Mouse (Mus musculus): ENCODE data around the gene Hoxa9.

DNA sequence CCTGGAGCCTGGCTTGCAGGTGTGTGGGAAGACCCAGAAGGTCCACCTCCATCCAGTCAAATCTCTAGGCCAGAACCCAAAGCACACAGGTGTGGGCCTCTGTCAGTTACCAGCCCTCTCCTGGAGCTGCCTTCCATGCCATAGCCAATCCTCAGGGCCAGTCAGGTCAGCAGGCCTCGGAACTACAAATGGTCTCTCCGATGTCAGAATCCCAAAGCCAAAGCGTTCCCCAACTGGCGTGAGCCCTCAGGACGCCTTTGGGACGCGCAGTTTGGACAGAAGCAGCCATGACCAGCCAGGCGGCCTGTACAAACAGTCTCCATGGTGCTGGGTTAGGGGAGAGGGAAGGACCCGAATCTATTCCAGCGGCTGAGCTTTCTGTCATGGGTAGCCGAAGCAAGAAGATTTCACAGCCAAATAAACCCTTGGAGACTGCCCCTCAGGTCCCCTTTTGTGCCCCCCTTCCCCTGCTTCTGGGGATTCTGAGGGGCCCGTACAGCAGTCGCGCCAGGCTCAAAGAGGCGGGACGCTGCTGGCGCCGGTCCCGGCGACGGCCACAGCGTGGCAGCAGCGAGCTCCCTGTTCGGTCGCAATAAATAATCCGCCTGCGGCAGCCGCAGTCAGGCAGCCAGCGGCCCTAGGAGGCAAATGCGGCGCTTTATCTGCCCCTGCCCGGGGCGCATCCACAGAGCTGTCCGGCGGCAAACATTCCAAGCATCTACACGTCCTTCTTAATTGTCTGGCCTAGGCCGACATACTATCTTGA is 19.5 kb downstream of the Hoxa9 start:
- TF ChIP-seq CTCF (IDR thresholded peaks at IDR 0.05; ENCODE audit: low read depth, low read length) (peak; percentile 10; the same call in 1 of the 2 replicates), POLR2A (IDR thresholded peaks at IDR 0.05; ENCODE audit: borderline replicate concordance, low read depth, low read length) (no peak)

Measured in bone marrow macrophage, adult 2 months (primary cell).